Mouse (Mus musculus) adrenal gland (tissue): ENCODE data around the gene Capn13.

Source experiments
- intact Hi-C: fragments of 180-260 bp; cut with DNase I; formaldehyde crosslinking; loops from one replicate; pipeline ENCODE4 v1.15.1; 2025
- long read RNA-seq, 2 experiments: library from polyadenylated mRNA; unstranded; transcript quantifications; one replicate each; pipeline ENCODE4 v2.0.0; 2020; ENCODE audit warnings: borderline replicate concordance in 1 of 2; ENCODE audit not compliant: insufficient replicate concordance in 1 of 2

Capn13 gene
- long read RNA-seq, experiment 1: 0 reads
- long read RNA-seq, experiment 2: 0 reads

GRCm38 (mm10) chr17:73400862-73401261, at the start of gene Capn13:
Gene Capn13, minus strand, starts transcription at chr17:73400866.
- intact Hi-C loops: no loop called here

- intact Hi-C loops: no loop called here
These were observed 48.4 kb upstream of the Capn13 start for GRCm38 (mm10) chr17:73449104-73449503.

DNA sequence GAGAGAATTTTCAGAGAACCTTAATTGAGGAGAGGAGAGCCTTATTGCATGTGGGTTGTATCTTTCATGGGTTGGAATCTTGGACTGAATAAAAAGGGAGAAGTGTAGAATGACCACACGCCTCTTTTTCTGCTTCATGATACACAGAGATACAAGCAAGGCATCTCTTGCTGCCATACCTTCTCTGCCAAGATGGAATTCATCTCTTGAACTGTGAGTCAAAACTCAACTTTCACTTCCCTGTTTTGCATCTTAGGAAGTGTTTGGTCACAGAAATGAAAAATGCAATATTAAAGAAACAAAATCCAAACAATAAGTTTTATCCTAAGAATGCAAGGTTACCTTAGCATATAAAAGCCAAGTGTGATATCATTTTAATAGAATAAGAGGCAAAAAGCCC, 40.1 kb upstream of the Capn13 start:
- intact Hi-C loops: no loop called here

DNA sequence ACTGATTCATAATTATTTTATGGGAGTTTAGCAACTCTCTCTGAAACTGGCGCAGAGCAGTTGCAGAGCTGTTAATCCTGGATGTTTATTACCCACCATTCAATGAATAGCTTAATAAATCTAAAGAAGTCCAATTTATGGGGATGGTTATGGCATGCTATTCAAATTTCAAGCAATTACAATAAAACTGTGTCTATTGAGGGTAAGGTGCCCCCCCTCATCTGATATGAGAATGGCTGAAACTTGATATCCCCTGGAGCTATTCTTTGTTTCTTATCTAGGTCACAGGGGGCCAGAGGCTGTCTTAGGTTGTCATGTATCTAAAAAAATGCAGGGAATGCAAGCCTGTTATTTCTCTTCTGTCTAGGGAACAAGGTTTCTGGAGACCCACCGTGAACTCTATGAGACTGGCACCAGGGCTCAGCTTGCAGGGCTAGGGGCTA, 31.9 kb upstream of the Capn13 start:
- intact Hi-C loops: no loop called here

DNA sequence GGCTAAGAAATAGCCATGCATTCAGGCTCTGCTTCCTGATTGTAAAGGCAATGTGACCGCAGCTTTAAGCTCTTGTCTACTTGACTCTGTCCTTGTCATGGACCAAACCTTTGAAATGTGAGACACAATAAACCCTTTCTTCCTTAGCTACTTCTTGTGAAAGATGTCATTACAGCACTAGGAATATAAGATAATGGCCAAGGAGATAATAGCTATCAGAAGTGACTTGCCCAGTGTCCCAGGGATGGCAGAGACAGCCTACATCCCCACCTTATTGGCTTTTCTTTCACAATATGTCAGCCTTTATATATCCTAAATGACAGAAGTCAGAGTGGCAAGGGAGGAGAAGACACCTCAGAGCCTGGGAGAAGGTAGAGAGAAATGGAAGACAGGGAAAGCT, 31.4 kb upstream of the Capn13 start:
- intact Hi-C loops: no loop called here

DNA sequence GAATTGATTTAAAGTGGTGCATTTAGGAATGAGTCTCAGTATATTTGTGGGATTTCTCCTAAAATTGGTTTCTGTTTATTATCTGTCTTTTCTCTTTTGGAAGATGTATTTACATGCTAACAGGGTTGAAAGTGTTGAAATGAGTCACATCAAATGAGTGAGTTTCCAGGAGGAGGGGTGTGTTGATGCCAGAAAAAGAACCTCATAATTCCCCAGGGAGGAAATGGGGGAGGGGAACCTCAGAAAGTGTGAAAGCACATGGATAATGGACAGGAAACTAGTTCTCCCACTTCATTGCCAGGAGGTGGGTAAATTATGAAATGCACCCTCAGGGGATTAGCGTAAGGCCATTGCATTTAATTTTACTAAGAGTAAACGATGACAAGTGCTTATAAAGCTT, 16.7 kb upstream of the Capn13 start:
- intact Hi-C loops: no loop called here

DNA sequence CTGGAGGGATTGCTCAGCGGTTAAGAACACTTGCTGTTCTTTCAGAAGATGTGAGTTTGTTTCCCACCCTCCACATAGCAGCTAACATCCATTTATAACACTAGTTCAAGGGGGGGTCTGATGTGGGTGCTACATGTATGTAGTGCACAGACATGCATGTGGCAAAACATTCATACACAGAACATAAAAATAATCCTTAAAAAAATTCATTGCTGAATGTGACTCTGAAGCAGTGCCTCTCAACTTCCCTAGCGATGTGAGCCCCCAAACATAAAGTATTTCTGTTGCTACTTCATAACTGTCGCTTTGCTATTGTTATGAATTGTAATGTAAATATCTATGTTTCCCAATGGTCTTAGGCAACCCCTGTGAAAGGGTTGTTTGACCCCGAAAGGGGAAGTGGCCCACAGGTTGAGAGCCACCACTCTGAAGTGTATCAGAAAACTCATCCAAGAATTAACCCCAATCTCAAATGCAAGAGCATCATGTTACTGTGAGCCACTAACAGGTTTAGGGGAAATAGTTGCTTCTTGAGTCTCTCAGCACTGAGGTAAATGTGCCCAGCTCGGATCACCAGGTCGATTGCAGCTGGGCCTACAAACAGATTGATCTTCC, 15.6 kb upstream of the Capn13 start:
- intact Hi-C loops: no loop called here

DNA sequence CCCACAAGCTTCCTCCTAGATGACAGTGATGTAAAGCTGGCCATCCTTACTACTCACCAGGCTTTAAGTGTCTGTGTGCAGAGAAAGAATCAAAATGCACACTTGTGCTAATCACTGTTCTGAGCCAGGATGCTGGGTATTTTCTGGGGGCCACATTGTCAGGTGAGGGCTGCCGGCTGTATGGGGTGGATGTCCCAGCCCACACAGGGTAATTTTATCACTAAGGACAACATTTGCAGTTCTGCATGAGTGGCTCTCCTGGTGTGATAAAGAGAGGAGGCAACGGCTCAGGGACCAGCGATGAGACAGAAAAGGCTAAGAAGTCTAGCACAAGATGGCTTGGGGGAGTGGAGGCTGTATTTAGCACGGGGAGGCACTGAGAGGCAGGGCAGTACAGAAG, 11.2 kb upstream of the Capn13 start:
- intact Hi-C loops: no loop called here

DNA sequence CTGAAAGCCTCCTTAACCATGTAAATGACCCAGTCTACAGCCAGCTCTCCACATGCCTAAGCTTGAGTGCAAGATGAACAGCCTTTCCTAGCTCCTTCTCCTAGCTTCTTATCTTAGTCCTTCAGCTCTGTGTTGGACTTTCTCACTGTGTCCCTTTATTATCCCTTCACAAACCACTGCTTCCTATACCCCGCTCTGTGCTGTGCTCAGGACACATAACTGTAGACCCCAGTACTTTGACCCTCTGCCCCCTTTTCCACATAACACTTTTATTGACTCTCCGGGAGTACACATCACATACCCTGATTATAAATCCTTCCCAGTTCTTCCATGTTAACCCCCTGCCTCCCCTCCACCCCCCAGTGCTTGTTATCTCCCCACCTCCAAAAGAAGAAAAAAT, 606 bp upstream of the Capn13 start:
- intact Hi-C loops: no loop called here

- intact Hi-C loops: no loop called here
These were observed 1.5 kb downstream of the Capn13 start for GRCm38 (mm10) chr17:73399136-73399535.

GRCm38 (mm10) chr17:73393361-73393760, 7.3 kb downstream of the Capn13 start:
- intact Hi-C loops: no loop called here

- intact Hi-C loops: no loop called here
These were observed 8.9 kb downstream of the Capn13 start for GRCm38 (mm10) chr17:73391771-73392170.

- intact Hi-C loops: no loop called here
These were observed 10.2 kb downstream of the Capn13 start for GRCm38 (mm10) chr17:73390191-73391089.

DNA sequence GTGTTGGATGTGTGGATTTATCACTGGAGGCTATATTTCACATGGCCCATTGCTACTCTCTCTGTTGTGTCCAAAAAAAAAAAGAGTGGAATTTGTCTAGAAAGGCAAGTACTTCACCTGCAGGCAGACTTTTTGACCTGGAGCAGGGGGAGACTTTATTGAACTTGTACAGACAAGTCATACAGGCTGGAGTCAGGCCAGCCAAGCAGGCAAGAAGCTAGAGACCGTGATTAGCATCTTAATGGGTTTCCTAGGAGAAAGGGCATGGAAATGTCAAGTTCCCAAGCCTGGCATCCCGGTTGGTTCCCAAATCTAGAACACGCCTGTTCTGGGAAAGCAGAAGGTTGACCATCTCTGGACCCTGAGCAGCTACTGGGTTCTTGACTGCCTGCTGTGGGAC, 11.3 kb downstream of the Capn13 start:
- intact Hi-C loops: no loop called here

DNA sequence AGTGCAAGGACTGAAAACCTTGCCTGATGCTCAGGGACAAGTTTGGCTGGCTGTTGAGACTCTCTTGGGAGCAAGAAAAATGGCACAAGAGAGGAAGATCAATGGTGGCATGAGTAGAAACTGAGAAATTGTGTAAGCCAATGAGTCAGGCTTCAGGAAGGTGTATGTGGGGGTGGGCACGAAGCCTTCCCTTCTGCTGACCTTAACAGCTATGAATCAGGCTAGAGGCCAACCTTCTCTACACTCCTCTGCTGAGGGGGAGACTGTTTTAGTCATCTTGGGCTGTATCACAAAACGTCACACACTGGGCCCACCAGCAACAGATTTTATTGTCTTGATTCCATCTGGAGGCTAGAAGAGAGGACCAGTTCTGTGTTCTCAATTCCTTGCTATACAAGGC, 14.1 kb downstream of the Capn13 start:
- intact Hi-C loops: no loop called here

- intact Hi-C loops: no loop called here
These were observed 14.7 kb downstream of the Capn13 start for GRCm38 (mm10) chr17:73385940-73386339.

- intact Hi-C loops: no loop called here
These were observed 18.2 kb downstream of the Capn13 start for GRCm38 (mm10) chr17:73382327-73383014.

GRCm38 (mm10) chr17:73381681-73382080, 19.0 kb downstream of the Capn13 start:
- intact Hi-C loops: no loop called here

- intact Hi-C loops: no loop called here
These were observed 22.7 kb downstream of the Capn13 start for GRCm38 (mm10) chr17:73377778-73378484.

DNA sequence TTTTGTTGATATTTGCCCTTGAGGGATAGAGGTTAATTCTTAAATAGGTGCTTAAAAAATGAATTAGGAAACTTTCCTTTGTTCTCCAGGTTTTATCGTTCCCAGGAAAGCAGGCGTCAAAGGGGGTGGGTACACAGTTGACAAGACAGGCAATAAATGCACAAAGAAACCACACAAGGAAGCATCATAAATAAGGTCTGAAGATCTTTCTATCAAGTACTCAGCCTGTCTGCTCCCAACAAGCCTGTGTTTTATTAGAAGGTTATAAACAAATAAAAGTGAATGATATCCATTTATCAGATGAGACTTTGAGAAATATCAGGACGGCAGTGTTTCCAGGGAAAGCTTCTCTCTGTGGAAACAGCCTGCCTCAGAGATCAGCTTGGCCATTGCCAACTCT, 33.3 kb downstream of the Capn13 start:
- intact Hi-C loops: no loop called here

- intact Hi-C loops: no loop called here
These were observed 39.6 kb downstream of the Capn13 start for GRCm38 (mm10) chr17:73361054-73361453.
